Mouse (Mus musculus): ENCODE results near the gene Clint1.

DNA sequence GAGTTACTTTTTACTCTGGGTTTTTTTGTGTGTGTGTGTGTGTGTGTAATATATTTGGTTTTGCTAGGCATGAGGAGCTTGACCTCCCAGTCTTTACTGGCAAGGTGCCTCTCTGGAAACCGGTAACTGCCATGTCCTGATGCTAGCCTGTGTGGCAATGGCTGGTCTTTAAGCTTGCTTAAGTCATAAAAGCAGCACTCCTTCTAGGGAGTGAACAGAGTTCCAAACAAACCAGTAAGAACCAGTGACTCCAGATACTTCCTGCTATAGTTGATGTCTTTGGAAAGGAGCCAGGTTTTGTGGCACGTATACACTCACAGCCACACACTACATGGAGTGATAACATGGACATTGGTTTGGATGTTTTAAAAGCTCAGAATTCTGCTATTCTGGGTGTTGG is 24.2 kb downstream of the Clint1 start:
- TF ChIP-seq CTCF (IDR thresholded peaks at IDR 0.05; ENCODE audit: borderline replicate concordance, control insufficient read depth, extremely low read depth, insufficient read depth, low read length, poor library complexity) (no peak), POLR2A (IDR thresholded peaks at IDR 0.05; ENCODE audit: control insufficient read depth, extremely low read depth, insufficient read depth, low read length, poor library complexity) (no peak)

All from thymus, adult 2 months (tissue).